Mouse (Mus musculus): ENCODE results near the gene Mfsd4a.

Gene Mfsd4a

DNA sequence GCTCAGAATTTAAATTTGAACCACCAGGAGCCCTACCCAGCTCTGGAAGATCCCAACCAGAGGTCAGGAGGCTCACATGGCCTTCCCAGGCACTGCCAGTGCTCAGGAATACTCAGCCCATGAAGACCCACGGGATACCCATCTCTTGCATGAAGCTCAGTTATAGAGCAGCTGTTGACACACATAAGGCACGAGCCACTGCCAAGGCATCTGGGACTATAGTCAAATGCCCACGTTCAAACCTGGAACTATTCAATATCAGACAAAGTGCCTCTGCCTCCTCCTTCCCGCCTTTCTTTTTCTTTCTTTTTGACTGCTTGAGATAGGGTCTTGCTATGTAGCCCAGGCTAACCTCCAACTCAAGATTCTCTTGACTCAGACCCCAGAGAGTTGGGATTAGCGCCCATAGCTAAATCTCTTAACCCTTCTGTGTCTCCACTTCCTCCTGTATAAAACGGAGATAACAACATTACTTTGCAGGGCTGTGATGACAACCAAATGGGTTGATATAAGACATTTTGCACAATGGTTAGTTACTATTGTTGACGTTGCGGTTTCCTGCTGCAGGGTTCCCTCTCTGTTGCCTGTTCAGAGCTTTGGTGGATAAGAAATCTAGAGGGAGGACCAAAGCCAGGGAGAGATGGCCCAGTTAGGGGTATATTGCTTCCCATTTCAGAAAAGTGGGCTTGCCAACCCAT is 2.2 kb downstream of the Mfsd4a start:
- no peak for DNase-seq (ENCODE audit: low spot score)

- no peak for DNase-seq (ENCODE audit: low spot score)
Measured at GRCm38 (mm10) chr1:132065001-132065400, 2.9 kb downstream of the Mfsd4a start.

- DNase-seq (ENCODE audit: low spot score): no peak
Measured at GRCm38 (mm10) chr1:132063096-132063495, 4.8 kb downstream of the Mfsd4a start.

DNA sequence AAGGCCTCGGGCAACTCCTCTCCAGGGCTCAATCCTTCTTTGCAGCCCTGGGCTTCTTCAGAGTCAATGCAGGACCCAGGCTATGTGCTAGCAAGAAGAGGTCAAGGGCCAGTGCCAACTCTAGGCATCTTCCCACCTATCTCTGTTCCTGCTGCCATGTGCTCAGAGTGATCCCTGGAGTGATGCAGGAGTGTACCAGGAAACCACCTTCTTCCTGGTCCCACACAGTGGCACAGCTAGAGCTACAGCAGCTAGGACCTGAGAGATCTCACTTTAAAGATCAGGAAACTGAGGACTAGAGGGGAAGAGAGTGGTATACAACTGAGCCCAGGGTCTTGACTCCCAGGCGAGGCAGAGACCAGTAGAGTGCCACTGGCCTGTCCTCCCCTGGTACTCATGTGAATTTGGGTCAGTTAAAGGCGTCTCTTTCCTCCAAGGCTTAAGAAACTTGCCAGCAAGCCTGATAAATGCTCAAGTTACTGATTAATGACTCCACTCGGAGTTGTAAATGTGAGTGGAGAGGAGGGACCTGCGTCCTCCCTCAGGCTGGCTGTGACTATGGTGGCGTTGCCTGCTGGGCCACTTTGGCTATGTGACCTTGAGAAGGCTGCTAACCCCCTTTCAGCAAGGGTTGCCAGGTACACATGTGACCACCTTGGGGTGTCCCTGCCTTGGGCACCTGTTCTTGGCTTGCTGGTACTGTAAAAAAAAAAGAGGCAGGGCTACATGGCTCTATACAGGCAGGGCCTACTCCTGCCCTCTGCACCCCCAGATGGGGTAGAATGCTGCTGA is 5.9 kb downstream of the Mfsd4a start:
- DNase-seq (ENCODE audit: low spot score): no peak

- DNase-seq (ENCODE audit: low spot score): no peak
Measured at GRCm38 (mm10) chr1:132060036-132060769, 7.7 kb downstream of the Mfsd4a start.

- DNase-seq (ENCODE audit: low spot score): no peak
Measured at GRCm38 (mm10) chr1:132058558-132058957, 9.3 kb downstream of the Mfsd4a start.

DNA sequence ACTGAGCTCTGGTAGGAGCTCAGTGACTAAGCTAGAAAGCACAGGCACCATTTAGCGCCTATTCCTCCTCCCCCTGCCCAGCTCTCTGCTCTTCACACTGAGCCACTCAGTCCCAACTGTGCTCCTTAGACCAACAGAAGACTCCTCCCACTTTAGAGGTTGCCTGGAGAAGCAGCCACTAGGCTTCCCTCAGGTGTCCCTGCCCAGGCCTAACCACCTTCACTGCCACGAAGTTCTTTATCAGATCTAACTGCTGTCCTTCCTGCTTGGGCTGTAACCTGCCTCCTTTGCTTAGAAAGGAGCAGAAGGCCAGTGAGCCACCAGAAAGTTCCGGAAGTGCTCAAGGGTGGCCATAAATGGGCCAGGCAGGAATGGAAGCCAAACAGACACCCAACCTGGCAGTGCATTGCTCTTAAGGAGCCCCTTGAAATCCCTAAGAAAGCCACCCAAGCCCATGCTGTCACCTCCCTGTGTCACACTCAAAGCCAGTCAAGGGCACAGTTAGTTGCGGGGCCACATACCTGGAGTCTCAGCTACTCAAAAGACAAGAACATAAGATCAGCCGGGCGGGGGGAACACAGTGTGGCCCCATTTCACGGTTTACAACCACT is 12.7 kb downstream of the Mfsd4a start:
- no peak for DNase-seq (ENCODE audit: low spot score)

GRCm38 (mm10) chr1:132054387-132054786 is 13.5 kb downstream of the Mfsd4a start:
- no peak for DNase-seq (ENCODE audit: low spot score)

GRCm38 (mm10) chr1:132051746-132052145 is 16.1 kb downstream of the Mfsd4a start:
- DNase-seq (ENCODE audit: low spot score): no peak

DNA sequence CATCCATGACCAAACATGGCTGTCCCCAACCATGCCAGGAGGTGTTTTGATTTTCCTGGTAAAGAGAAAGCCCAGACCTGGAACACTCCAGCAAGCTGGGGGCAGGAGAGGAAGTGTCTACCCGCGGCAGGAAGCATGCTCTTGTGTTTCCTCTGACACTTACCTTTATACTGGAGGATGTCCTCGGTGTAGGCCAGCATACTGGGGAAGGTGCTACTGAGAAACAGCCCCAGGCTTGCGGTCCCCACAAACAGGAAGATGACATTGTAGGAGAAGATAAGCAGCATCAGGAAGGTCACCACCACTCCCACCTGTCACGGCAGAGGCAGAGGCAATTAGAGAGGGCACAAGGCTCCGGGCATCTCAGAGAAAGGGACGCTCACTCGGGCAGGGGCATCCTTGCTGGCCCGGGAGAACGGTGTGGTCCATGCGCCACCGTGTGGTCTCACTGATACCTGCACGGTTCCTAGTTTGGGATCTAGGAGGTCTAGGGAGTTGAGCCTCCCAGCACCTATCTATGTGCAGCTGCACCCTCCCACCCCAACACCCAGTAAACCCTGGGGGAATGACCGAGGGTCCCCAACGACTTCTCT is 21.6 kb downstream of the Mfsd4a start:
- no peak for DNase-seq (ENCODE audit: low spot score)

- DNase-seq (ENCODE audit: low spot score): peak; percentile 24
Measured at GRCm38 (mm10) chr1:132043759-132044158, 24.1 kb downstream of the Mfsd4a start.

- DNase-seq (ENCODE audit: low spot score): no peak
Measured at GRCm38 (mm10) chr1:132040201-132040621, 27.7 kb downstream of the Mfsd4a start.

GRCm38 (mm10) chr1:132038753-132039152 is 29.1 kb downstream of the Mfsd4a start:
- no peak for DNase-seq (ENCODE audit: low spot score)

- no peak for DNase-seq (ENCODE audit: low spot score)
Measured at GRCm38 (mm10) chr1:132037746-132038145, 30.1 kb downstream of the Mfsd4a start.

DNA sequence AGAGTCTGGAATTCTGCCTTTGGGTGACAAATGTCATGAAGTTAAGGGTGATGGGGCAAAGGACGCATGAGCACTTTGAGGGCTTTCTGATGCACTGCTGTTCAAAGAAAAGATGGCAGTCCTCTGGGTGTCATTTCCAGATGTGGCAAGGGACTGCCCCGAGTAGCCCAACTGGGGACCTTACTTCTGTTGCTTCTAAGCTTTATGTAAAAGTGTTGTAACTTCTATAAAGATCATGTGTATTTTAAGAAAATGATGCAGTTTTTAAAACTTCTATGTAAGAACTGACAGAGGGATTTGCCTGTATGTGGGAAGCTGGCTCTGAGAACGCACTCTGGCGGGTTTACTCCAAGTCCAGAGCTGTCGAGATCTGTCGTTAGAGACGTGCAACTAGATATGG is 35.7 kb downstream of the Mfsd4a start:
- no peak for DNase-seq (ENCODE audit: low spot score)

GRCm38 (mm10) chr1:132030574-132030973 is 37.3 kb downstream of the Mfsd4a start:
- no peak for DNase-seq (ENCODE audit: low spot score)

DNA sequence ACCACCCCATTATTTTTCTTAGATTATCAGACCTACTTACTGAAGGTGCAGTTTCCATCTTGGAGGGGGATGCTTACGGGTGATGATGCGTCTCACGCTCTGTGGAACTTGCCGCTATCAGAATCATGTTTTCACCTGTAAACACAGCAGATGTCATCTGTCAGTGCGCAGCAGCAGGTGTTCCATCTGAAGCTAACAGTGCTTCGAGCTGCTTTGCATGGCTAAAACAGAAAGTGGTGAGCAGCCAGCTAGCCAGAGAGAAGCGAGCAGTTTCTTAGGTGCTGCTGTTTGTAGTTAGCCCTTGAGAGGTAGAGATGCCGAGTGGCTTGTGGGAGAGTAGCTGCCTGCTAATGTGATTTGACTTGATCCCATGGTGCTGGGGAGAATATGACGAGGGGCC is 39.4 kb downstream of the Mfsd4a start:
- no peak for DNase-seq (ENCODE audit: low spot score)

GRCm38 (mm10) chr1:132027978-132028377 is 39.9 kb downstream of the Mfsd4a start:
- DNase-seq (ENCODE audit: low spot score): no peak

GRCm38 (mm10) chr1:132026925-132027646 is 40.8 kb downstream of the Mfsd4a start:
- no peak for DNase-seq (ENCODE audit: low spot score)

DNA sequence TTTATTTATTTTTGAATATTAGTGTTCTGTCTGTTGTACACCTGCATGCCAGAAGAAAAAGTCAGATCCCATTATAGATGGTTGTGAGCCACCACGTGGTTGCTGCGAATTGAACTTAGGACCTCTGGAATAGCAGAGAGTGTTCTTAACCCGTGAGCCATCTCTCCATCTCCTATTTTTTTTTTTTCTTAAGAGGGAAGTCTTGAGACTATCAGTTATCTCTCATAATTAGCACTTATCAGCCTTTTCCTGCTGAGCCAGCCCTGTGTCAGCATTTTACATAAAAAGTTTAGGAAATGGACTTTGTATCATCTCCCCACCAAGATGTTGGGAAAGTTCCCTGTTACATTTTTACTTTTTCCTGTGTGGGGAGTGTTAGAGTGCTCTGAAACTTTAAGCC is 45.8 kb downstream of the Mfsd4a start:
- no peak for DNase-seq (ENCODE audit: low spot score)

DNA sequence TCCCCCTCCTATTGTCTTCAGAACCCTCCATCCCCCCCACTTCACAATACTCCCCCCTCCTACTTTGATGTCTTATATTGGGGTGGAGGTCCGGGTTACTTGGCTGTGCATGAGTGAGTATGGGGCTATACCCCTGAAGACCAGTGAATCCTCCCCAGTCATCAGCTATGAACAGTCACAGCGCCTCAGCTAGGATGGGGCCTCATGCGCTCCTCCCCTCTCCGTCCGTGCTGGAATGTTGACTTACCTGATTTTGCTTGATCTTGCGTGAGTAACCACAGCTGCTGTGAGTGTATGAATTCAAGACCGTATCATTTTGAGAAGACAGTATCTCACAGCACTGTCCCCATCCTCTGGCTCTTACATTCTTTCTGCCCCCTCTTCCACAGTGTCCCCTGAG is 48.0 kb downstream of the Mfsd4a start:
- no peak for DNase-seq (ENCODE audit: low spot score)
